Mouse (Mus musculus): ENCODE measurements at regions not wholly inside any gene's neighbourhood (a gene's known extent, or its start where the extent isn't known, plus 50 kb on each side); places are given as distances from the start of the nearest gene placed in this dataset.
A peak's percentile ranks its signal among the peaks of the same experiment; 100 is the strongest.

DNA sequence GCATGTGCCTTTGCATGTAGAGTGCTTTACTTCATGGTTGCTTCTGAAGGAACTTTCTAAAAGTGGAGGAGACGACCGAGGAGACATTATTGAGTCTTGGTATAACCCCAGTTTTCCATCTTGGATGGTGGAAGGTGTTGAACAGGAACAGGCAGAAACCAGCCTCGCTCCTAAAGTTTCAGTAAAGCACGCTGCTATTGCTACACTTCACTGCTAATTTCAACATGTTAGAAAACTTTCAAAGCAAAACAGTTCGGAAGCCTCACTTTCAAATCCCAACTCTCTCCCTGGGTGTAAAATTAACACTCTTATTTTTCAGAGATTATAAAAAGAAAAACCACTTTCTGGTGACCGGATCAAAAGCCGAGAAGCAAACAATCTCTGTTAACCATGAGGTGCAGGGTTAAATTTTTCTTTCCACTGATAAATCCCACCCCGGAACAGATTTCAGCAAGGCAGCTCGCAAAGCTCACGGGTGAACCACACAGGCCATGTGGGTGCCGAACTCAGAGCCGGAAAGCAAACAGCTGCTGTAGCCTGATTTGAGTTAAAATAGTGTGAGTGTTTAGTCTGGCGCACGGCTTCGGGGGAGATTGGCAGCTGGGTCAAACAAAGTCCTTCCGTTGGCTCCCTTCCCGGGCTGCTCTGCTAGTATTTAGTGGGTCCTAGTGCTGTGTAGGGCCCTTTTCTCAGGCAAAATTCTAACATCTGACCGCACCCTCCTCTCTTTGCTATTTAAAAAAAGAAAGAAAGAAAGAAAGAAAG lies 102.2 kb downstream of the Gm11146 start:
- TF ChIP-seq MYOD1 (IDR thresholded peaks at IDR 0.05; ENCODE audit: control insufficient read depth, insufficient read length, low read depth) = peak; percentile 36
- TF ChIP-seq FOSL1 (IDR thresholded peaks at IDR 0.05; ENCODE audit: insufficient read depth, low read length, poor library complexity, severe bottlenecking) = no peak
- Histone ChIP-seq H3K4me3 (ENCODE audit: insufficient read depth, poor library complexity, severe bottlenecking) (peak overlapping the region; percentile 22), H3ac (ENCODE audit: control insufficient read depth, insufficient read length, low read depth) (no peak overlapping the region)

DNA sequence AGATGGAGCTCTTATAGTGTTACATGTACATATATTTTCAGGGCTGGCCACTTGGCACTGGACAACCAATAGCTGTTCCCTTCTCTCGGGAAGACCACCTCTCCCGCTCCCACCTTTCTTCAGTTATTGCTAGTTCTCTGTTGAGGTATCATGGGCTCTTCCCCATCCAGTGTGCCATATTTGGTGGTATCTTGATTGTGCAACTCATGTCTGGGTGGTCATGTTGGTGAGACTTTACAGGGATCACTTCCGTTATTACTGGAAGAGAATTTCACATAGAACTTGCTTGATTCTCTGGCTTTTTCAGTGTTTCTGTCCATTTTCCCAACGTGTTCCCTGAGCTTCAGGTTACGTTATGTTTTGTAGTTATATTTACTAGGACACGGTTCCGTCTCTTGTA lies 106.6 kb downstream of the Gm11146 start:
- no peaks in the 10 kb centered on the region for H3K79me2 ChIP-seq (ENCODE audit: control insufficient read depth, insufficient read depth)
- TF ChIP-seq MYOG (IDR thresholded peaks at IDR 0.05; ENCODE audit: control insufficient read depth, extremely low read depth, insufficient read length) (no peak), USF1 (IDR thresholded peaks at IDR 0.05; ENCODE audit: low read depth) (no peak), MAX (IDR thresholded peaks at IDR 0.05) (no peak), MYOD1 (IDR thresholded peaks at IDR 0.05; ENCODE audit: control insufficient read depth, insufficient read length, low read depth) (no peak), FOSL1 (IDR thresholded peaks at IDR 0.05; ENCODE audit: insufficient read depth, low read length, poor library complexity, severe bottlenecking) (no peak), CTCF (IDR thresholded peaks at IDR 0.05; ENCODE audit: control insufficient read depth, insufficient read depth, insufficient read length) (no peak), CEBPB (IDR thresholded peaks at IDR 0.05; ENCODE audit: low read depth) (no peak)
- no peaks in the 10 kb centered on the region for H3K36me3 ChIP-seq (ENCODE audit: control insufficient read depth, insufficient read depth)

More for the DNA sequence above, 102.2 kb downstream of the Gm11146 start:
- Histone ChIP-seq H3K36me3 (ENCODE audit: control insufficient read depth, insufficient read depth) (no peaks in the 10 kb centered on the region), H3K27me3 (ENCODE audit: control insufficient read depth, insufficient read depth, insufficient read length) (no peaks in the 10 kb centered on the region), H3K79me3 (ENCODE audit: low read depth) (peaks cover 2% of the 10 kb centered on the region), H3K79me2 (ENCODE audit: control insufficient read depth, insufficient read depth) (no peaks in the 10 kb centered on the region)

DNA sequence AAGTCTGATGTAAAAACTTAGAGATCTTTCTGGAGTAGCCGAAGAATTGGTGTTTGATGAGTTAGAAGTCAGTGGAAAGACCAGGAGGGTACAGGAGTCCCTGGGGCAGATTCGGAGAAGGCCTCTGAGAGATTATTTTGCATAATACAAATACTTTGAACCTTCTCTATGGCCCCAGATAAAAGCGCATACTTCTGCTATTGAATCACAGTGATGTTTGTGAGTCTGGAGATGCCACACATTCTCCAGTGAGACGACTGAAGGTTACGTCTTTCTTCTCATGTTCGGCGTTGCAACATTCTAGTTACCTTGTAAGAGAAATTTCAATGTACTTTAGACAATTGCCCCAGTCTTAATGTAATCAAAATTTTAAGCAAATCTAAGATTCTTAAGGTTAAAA lies 107.9 kb downstream of the Gm11146 start:
- TF ChIP-seq MYOD1 (IDR thresholded peaks at IDR 0.05; ENCODE audit: control insufficient read depth, insufficient read length, low read depth) (no peak), CEBPB (IDR thresholded peaks at IDR 0.05; ENCODE audit: low read depth) (no peak), FOSL1 (IDR thresholded peaks at IDR 0.05; ENCODE audit: insufficient read depth, low read length, poor library complexity, severe bottlenecking) (no peak), MYOG (IDR thresholded peaks at IDR 0.05; ENCODE audit: control insufficient read depth, extremely low read depth, insufficient read length) (no peak), MAX (IDR thresholded peaks at IDR 0.05) (no peak)
- no peak overlapping the region for H3K4me3 ChIP-seq (ENCODE audit: insufficient read depth, poor library complexity, severe bottlenecking)
- H3K79me3 ChIP-seq (ENCODE audit: low read depth) = no peaks in the 10 kb centered on the region
- H3K79me2 ChIP-seq (ENCODE audit: control insufficient read depth, insufficient read depth) = no peaks in the 10 kb centered on the region
- H3K36me3 ChIP-seq (ENCODE audit: control insufficient read depth, insufficient read depth) = no peaks in the 10 kb centered on the region
- H3K27me3 ChIP-seq (ENCODE audit: control insufficient read depth, insufficient read depth, insufficient read length) = no peaks in the 10 kb centered on the region
- no peak overlapping the region for H3ac ChIP-seq (ENCODE audit: control insufficient read depth, insufficient read length, low read depth)

More for the DNA sequence above, 106.6 kb downstream of the Gm11146 start:
- Histone ChIP-seq H3K27me3 (ENCODE audit: control insufficient read depth, insufficient read depth, insufficient read length) (no peaks in the 10 kb centered on the region), H3K79me3 (ENCODE audit: low read depth) (no peaks in the 10 kb centered on the region), H3K4me3 (ENCODE audit: insufficient read depth, poor library complexity, severe bottlenecking) (no peak overlapping the region), H3ac (ENCODE audit: control insufficient read depth, insufficient read length, low read depth) (no peak overlapping the region)

DNA sequence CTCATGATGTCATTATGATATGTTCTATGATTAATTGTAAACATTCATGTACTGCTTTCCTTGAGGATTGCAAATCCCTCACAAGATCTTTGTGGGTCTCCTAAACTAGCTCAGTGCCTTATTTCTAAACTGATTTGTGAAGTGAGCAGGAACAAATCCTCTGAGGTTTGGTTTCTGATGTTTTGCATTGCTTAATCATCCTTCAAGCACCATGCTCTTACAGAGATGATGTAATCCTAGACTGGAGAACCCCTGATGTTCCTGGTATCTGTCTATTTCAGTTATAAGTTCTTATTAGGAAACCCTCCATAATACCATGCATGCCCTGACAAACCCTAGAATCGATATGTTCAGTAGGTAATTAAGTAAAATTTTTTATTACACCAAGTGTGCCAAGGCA lies 113.7 kb downstream of the Gm11146 start:
- H3K36me3 ChIP-seq (ENCODE audit: control insufficient read depth, insufficient read depth) = no peaks in the 10 kb centered on the region
- H3ac ChIP-seq (ENCODE audit: control insufficient read depth, insufficient read length, low read depth) = no peak overlapping the region
- TF ChIP-seq USF1 (IDR thresholded peaks at IDR 0.05; ENCODE audit: low read depth) (no peak), FOSL1 (IDR thresholded peaks at IDR 0.05; ENCODE audit: insufficient read depth, low read length, poor library complexity, severe bottlenecking) (no peak), CTCF (IDR thresholded peaks at IDR 0.05; ENCODE audit: control insufficient read depth, insufficient read depth, insufficient read length) (no peak), MYOD1 (IDR thresholded peaks at IDR 0.05; ENCODE audit: control insufficient read depth, insufficient read length, low read depth) (no peak), CEBPB (IDR thresholded peaks at IDR 0.05; ENCODE audit: low read depth) (no peak), MYOG (IDR thresholded peaks at IDR 0.05; ENCODE audit: control insufficient read depth, extremely low read depth, insufficient read length) (no peak), MAX (IDR thresholded peaks at IDR 0.05) (no peak)

DNA sequence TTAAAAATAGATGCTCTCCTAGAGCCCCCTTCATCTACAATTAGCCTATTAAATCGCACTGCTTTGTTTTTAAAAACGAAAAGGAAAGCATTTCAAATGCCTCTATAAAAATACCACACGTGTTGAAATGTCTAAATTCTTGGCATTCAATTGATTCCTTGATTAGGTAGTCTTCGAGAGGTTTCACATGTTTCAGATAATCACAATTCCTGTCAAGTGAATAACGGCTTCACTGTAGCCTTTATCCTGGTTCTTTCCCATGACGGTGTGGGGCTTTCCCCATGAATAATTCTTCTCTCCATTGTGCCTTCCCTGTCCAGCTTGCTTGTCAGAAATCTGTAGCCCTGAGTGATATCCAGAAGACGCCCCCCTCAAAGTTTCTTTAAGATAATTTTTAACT lies 122.1 kb downstream of the Gm11146 start:
- no peaks in the 10 kb centered on the region for H3K36me3 ChIP-seq (ENCODE audit: control insufficient read depth, insufficient read depth)
- H3K79me2 ChIP-seq (ENCODE audit: control insufficient read depth, insufficient read depth) = no peaks in the 10 kb centered on the region
- no peak overlapping the region for H3ac ChIP-seq (ENCODE audit: control insufficient read depth, insufficient read length, low read depth)
- H3K79me3 ChIP-seq (ENCODE audit: low read depth) = no peaks in the 10 kb centered on the region
- TF ChIP-seq MYOG (IDR thresholded peaks at IDR 0.05; ENCODE audit: control insufficient read depth, extremely low read depth, insufficient read length) = no peak
- TF ChIP-seq USF1 (IDR thresholded peaks at IDR 0.05; ENCODE audit: low read depth) = no peak
- TF ChIP-seq FOSL1 (IDR thresholded peaks at IDR 0.05; ENCODE audit: insufficient read depth, low read length, poor library complexity, severe bottlenecking) = no peak
- H3K27me3 ChIP-seq (ENCODE audit: control insufficient read depth, insufficient read depth, insufficient read length) = no peaks in the 10 kb centered on the region
- H3K4me3 ChIP-seq (ENCODE audit: insufficient read depth, poor library complexity, severe bottlenecking) = no peak overlapping the region

More for the DNA sequence above, 113.7 kb downstream of the Gm11146 start:
- no peaks in the 10 kb centered on the region for H3K79me2 ChIP-seq (ENCODE audit: control insufficient read depth, insufficient read depth)
- H3K79me3 ChIP-seq (ENCODE audit: low read depth) = no peaks in the 10 kb centered on the region
- no peaks in the 10 kb centered on the region for H3K27me3 ChIP-seq (ENCODE audit: control insufficient read depth, insufficient read depth, insufficient read length)
- H3K4me3 ChIP-seq (ENCODE audit: insufficient read depth, poor library complexity, severe bottlenecking) = no peak overlapping the region

DNA sequence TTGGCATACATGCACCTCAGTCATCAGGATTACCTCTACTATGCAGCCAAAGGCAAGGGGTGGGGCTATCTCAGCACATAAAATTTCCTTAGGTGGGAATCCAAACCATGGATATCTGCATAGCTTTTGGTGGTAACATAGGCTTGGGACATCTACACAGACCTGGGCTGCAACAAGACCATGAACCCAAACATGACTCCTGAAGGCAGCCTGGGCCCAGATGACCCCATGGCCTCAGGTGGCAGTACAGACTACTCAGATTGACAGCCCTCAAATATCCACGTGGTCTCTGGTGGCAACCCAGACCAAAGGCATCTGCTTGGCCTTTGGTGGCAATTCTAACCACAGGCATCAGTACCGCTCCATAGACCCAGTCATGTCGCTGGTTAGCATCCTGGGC lies 130.0 kb downstream of the Gm11146 start:
- no peak overlapping the region for H3K4me3 ChIP-seq (ENCODE audit: insufficient read depth, poor library complexity, severe bottlenecking)
- H3K79me2 ChIP-seq (ENCODE audit: control insufficient read depth, insufficient read depth) = no peaks in the 10 kb centered on the region

More for the DNA sequence above, 130.0 kb downstream of the Gm11146 start:
- H3K36me3 ChIP-seq (ENCODE audit: control insufficient read depth, insufficient read depth) = no peaks in the 10 kb centered on the region
- no peak overlapping the region for H3ac ChIP-seq (ENCODE audit: control insufficient read depth, insufficient read length, low read depth)
- no peaks in the 10 kb centered on the region for H3K27me3 ChIP-seq (ENCODE audit: control insufficient read depth, insufficient read depth, insufficient read length)
- TF ChIP-seq MYOD1 (IDR thresholded peaks at IDR 0.05; ENCODE audit: control insufficient read depth, insufficient read length, low read depth) (no peak), MYOG (IDR thresholded peaks at IDR 0.05; ENCODE audit: control insufficient read depth, extremely low read depth, insufficient read length) (no peak), CEBPB (IDR thresholded peaks at IDR 0.05; ENCODE audit: low read depth) (no peak), MAX (IDR thresholded peaks at IDR 0.05) (no peak), FOSL1 (IDR thresholded peaks at IDR 0.05; ENCODE audit: insufficient read depth, low read length, poor library complexity, severe bottlenecking) (no peak), CTCF (IDR thresholded peaks at IDR 0.05; ENCODE audit: control insufficient read depth, insufficient read depth, insufficient read length) (no peak), USF1 (IDR thresholded peaks at IDR 0.05; ENCODE audit: low read depth) (no peak)
- H3K79me3 ChIP-seq (ENCODE audit: low read depth) = no peaks in the 10 kb centered on the region
